Mouse (Mus musculus) heart, postnatal 25 days (tissue): ENCODE measurements at regions not wholly inside any gene's neighbourhood (a gene's known extent, or its start where the extent isn't known, plus 50 kb on each side); places are given as distances from the start of the nearest gene placed in this dataset.

Experiments used
- DNase-seq: peaks from one replicate; pipeline ENCODE4 v3.0.0; 2022; ENCODE audit warnings: low spot score
- intact Hi-C: fragments of 180-260 bp; cut with DNase I; formaldehyde crosslinking; loops from one replicate; pipeline ENCODE4 v1.15.1; 2025

GRCm38 (mm10) chr17:64229225-64229976 lies 102.3 kb downstream of the Pja2 start:
- intact Hi-C loops: no loop called here
- DNase-seq: no peak

GRCm38 (mm10) chr17:64214599-64214998 lies 117.1 kb downstream of the Pja2 start:
- peak; percentile 27 for DNase-seq
- intact Hi-C loops: no loop called here

DNA sequence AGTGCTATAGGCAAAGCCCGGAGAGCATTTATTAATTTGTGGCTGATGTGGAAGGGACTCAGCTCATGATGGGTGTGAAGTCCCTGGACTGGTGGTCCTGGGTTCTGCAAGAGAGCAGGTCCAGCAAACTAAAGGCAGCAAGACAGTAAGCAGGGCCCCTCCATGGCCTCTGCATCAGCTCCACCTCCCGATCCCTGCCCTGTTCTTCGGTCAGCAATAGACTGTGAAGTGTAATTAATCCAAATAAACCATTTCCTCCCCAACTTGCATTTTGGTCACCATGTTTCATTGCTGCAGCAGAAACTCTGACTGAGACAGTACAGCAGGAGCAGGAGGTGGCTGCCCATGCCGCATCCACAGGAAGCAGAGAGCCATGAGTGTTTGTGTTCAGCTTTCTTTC lies 118.5 kb downstream of the Pja2 start:
- DNase-seq: no peak
- intact Hi-C loops: no loop called here

DNA sequence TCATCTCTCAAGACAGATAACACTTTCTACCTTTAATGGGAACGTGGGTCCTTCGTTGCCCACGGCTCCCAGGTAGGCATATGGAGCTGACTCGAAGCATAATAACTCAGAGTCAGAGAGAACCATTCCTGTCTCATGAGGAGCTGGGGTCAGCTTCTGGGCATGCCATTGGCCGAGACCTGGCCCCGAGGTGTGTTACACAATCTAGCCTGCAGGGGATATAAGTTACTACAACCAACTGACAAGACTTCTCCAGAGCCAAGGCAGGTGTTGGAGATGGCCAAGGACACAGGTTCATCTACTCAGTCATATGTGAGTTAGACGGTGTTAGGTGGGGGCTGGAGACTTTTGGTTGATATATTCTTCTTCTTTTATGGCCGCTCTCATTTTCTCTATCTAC lies 120.4 kb downstream of the Pja2 start:
- no peak for DNase-seq
- intact Hi-C loops: no loop called here

DNA sequence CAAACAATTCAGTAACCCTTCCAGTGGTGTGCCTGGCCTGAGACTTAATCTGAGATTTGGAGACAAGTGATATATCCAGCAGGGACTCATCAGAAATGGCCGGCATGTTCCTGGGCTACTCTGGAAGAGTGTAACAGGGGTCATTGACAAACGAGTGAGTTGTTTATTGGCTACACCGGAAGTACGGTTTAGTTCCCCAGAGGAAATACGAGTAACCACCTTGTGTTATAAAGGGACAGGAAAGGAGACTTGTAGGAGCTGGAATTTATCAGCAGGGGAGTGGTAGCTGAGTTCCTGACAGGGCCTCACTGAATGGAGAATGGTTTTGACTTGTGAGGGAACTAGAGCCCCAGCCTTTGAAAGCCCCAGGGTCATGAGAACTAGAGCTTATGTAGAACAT lies 121.3 kb downstream of the Pja2 start:
- intact Hi-C loops: no loop called here

DNA sequence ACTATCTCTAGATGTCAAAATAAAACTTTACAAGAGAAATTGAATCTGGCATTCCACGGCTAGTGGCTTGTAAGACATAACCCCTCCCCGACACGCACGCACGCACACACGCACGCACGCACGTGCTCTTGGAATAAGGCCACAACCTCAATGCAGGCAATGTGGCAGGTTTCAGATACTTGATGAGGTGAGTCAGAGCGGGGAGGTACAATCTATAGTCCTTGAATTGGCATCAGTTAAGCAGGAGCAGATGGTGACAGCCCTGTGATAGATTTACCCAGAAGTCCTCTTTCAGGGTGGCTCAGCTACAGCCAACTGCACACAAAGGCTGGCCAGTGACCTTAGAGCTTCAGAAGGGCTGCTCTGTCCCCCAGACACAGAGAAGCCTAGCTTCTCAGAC lies 122.1 kb downstream of the Pja2 start:
- intact Hi-C loops: no loop called here
- no peak for DNase-seq

More for the DNA sequence above, 121.3 kb downstream of the Pja2 start:
- no peak for DNase-seq

DNA sequence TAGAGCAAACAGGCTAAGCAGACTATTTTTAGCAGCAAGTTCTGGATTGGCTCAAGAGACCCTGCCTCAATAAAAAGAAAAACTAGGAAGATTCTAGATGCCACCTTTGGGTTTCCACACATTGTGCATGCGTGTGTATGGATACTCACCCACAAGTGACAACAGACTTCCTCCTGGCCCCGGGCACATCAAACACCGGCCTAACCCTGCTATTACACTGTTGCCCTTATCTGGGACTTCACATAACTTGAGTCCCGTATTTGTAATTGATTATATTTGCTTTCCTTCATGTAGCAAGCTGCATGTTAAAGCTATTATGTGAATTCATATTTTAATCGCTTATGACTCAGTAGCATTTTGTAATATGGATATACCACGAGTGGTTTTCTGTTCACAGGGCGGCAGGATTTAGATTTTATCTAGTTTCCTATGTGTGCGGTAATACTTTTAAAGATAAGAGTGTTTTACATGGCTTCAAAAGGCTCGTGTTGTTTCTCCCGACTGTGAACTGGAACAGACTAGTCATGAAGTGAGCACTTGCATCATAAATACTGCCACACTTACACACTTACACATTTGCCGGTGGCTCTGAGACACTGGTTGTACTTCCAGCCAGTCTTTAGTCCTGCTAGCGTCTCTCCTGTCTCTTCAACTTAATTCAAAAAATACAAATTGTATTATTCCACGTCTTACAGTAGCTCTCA lies 123.4 kb downstream of the Pja2 start:
- intact Hi-C loops: no loop called here
- DNase-seq: no peak

GRCm38 (mm10) chr17:64206196-64206718 lies 125.5 kb downstream of the Pja2 start:
- no peak for DNase-seq
- intact Hi-C loops: no loop called here

GRCm38 (mm10) chr17:64203611-64204010 lies 128.1 kb downstream of the Pja2 start:
- DNase-seq: no peak
- intact Hi-C loops: no loop called here

DNA sequence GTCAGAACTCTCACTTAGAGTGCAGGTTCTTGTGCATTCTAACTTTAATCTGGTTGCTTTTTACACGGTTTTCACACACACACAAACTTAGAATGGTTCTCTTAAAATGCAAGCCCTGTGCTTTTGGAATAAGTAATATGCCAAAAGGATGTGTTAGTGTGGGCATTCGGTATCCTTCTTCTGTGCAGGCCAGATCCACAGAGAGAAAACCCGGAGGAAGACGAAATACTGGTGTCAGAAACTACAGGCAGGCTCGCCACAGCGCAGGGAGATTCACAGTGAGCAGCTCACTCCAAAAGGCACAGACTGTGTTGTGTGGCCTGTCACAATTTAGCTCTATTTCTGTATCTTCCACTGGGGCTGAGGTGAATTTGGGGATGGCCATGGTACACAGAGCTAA lies 129.5 kb downstream of the Pja2 start:
- intact Hi-C loops: no loop called here
- no peak for DNase-seq

DNA sequence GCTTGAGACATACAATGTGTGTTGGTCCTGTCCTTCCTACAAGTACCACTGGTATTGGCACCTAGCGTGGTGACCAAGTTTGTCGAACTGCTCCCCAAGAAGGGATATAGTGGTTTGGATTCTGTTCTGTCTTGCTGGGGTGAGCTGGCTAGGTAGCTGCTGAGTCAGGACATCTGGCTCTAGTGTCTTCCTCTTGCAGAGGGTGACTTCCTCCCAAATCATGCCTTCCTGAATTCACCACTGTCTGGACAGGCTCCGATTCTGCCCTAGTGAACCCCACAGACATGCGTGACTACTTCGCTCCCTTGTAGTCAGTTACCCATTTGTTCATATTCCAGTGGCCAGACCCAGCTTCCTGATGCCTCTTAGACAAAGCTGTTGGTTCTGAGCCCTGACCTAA lies 130.1 kb downstream of the Pja2 start:
- DNase-seq: no peak
- intact Hi-C loops: no loop called here

- intact Hi-C loops: no loop called here
- no peak for DNase-seq
These were observed 131.4 kb downstream of the Pja2 start for GRCm38 (mm10) chr17:64200092-64200877.

DNA sequence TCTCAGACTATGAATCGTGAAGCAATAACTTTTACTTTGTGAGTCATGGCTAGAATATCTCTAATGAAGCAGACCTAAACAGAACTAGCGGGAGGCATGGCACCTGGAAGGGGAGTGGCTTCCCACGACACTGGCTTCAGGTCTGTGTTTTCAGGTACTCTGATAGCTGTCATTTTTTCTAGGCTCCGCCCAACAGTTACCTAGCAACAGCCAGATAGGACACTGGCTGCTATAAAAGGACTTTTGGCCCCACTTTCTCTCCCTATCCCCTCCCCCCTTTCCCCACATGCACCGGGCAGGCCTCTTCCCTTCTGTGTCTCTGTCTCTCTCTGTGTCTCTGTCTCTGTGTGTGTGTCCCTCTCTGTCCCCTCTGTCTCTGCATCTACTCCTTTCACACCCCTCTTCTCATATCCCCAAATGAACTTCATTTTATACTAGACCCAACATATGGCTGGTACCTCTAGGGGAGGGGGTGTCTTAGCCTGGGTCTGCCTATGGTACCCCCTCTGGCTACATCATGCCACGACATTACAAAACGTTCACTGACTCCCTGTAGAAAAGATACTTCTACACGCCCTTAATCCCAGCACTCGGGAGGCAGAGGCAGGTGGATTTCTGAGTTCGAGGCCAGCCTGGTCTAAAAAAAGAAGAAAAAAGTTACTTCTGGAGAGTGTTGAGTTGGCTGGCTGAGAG lies 132.3 kb downstream of the Pja2 start:
- no peak for DNase-seq
- intact Hi-C loops: no loop called here

- intact Hi-C loops: no loop called here
These were observed 135.3 kb downstream of the Pja2 start for GRCm38 (mm10) chr17:64196437-64196836.

DNA sequence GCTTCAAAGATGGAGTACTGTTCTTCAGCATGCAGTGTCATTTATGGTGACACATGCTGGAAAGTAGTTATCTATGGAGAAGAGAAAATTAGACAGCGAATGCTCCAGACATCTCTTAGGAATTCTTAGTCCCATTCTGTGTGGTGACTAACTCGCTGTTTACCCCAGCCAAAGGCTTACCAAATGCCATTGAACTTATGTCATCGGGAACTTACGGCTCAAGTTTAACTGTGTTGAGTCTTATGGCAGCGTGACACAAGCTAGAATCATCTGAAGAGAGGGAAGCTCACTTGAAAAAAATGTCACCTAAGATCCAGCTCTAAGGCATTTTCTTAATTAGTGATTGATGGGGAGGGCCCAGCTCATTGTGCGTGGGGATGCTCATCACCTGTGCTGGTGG lies 138.7 kb downstream of the Pja2 start:
- intact Hi-C loops: no loop called here
- DNase-seq: no peak

More at GRCm38 (mm10) chr17:64196437-64196836, 135.3 kb downstream of the Pja2 start:
- no peak for DNase-seq
